Mouse (Mus musculus) adipose tissue, adult 10 weeks (tissue): Measurements from ENCODE around the gene Canx. TPM values are rescaled to one million over a fixed set of nuclear protein-coding genes. Genes with fewer than 3 reads are reported as not detected.

ENCODE experiments used
- polyA plus RNA-seq: library from polyadenylated mRNA; stranded (reverse); fragments of 350-450 nt; fragmentation: Illumina TruSeq; extraction: RNeasy Lipid Tissue Mini Kit (QIAGEN cat#74804); gene quantifications from one replicate; pipeline ENCODE4 v1.2.3, GENCODE M21; 2014; ENCODE audit warnings: low read depth, low replicate concordance

The Canx gene
- 304 TPM for polyA plus RNA-seq

GRCm38 (mm10) chr11:50325496-50326301 is at the start of gene Canx:
Gene Canx, minus strand, starts transcription at chr11:50325673.

GRCm38 (mm10) chr11:50354162-50354561 is 28.7 kb upstream of the Canx start, which contains the start of gene Cby3:
Gene Cby3, plus strand, starts transcription at chr11:50354462.

GRCm38 (mm10) chr11:50292190-50292855 is 33.1 kb downstream of the Canx start, which contains the start of gene Maml1:
Gene Maml1, minus strand, starts transcription at chr11:50292311.

Other genes starting within 250 kb of the Canx start
- gene Tbc1d9b, start 194.3 kb downstream of the Canx start, polyA plus RNA-seq, result 59.2 TPM
- gene Mrnip, start 151.2 kb downstream of the Canx start, polyA plus RNA-seq, result 9.0 TPM
- 288 TPM for gene Sqstm1, start 114.8 kb downstream of the Canx start, polyA plus RNA-seq
- gene Mgat4b, start 114.8 kb downstream of the Canx start, polyA plus RNA-seq, result 57.2 TPM
- 43.6 TPM for gene Ltc4s, start 87.1 kb downstream of the Canx start, polyA plus RNA-seq
- gene Maml1, start 33.4 kb downstream of the Canx start, polyA plus RNA-seq, result 12.7 TPM
- 3.1 TPM for gene Cby3, start 28.8 kb upstream of the Canx start, polyA plus RNA-seq
- gene Hnrnph1, start 51.3 kb upstream of the Canx start, polyA plus RNA-seq, result 316 TPM
- gene Rufy1, start 105.5 kb upstream of the Canx start, polyA plus RNA-seq, result 34.7 TPM